Mouse (Mus musculus): Measurements from ENCODE around the gene Mcm2. TPM values are rescaled to one million over a fixed set of nuclear protein-coding genes. Genes with fewer than 3 reads are reported as not detected.

Gene Mcm2
- polyA plus RNA-seq, 1 experiment from 2014 or later = 120 TPM

DNA sequence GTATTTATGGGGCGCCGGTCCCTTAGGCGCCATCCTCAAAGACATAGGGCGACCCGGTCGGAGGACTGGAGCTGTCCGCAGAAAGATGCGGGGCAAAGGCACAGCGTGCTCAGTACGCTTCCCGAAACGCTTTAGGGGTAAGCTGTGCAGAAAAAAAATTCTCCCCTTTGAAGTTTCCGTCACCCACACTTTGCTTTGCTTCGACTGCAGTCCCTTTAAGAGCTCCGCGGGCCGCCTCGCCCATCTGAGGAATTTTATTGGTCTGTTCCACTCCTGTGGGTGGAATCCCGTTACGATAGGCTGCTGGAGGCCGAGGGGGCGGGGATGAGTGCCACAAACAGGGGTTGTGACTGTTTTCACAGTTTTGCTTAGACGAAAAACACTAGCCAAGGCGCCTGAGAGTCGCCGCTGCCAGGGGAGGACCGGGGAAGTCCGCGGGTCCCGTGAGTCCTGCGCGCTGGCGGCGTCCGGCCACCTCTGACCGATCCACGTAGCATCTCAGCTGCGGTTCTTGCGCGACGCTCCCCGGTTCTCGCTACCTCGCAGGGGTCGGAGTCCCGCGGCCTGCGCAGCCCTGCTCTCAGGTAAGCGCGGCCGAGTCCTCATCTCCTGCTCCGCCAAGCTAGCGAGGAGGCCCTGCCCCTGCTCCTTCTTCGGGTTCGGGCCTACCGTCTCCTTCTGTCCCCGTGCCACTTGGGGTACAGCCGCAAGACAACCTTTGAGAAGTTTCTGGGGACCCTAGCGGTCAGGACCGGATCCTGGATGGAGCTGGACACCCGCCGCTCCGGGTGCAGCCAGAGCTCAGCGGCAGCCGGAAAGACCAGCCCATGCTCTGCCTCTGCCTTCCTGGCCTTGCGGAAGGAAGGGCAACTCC is 3.6 kb upstream of the Mcm2 start, which contains the start of gene Tpra1:
Gene Tpra1 (plus strand): TSS at position 305 of the 874 bp plus-strand sequence.
- H3K4me1 ChIP-seq = peaks cover 39% of the 10 kb centered on the region
- peak within 1 kb of the TSS; percentile 42; the same call in 1 of the 2 replicates for H3K27ac ChIP-seq
- WGBS = under 1% methylated on average over 66 of the region's 66 CpGs

DNA sequence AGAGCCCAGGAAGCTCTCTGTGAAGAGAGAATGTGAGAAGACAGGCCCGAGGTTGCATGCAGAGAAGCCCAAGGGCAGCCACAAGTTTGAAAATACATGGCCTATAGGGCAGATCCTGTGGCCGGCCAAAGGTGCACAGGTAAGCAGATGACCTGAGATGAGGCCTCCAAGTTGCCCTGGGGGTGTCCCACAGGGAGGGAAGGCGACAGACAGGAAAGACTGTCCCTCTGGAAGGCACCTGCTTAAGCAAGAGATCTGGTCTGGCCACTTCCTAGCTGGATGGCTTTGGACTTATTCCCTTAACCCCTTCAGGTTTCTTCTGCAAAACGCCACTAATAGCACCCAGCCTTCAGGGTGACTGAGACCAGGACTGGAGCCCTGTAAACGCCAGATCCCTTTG is 2.9 kb upstream of the Mcm2 start:
- WGBS = 10% methylated on average over 5 of the region's 5 CpGs

More for the DNA sequence above, 3.6 kb upstream of the Mcm2 start, which contains the start of gene Tpra1:
- no peaks in the 10 kb centered on the region for H3K27me3 ChIP-seq (replicated peaks)
- peak; percentile 84 for ATAC-seq (ENCODE audit: low FRiP score, low read depth)
- H3K9me3 ChIP-seq = no peaks in the 10 kb centered on the region
- peak within 1 kb of the TSS; percentile 85 for H3K9ac ChIP-seq
- 0 out of 2 replicates have a peak, but pooled peaks cover 1% of the 10 kb centered on the region for H3K36me3 ChIP-seq
- peak within 1 kb of the TSS; percentile 70 for H3K4me3 ChIP-seq
- peak within 1 kb of the TSS; percentile 93 for H3K4me2 ChIP-seq (replicated peaks)

DNA sequence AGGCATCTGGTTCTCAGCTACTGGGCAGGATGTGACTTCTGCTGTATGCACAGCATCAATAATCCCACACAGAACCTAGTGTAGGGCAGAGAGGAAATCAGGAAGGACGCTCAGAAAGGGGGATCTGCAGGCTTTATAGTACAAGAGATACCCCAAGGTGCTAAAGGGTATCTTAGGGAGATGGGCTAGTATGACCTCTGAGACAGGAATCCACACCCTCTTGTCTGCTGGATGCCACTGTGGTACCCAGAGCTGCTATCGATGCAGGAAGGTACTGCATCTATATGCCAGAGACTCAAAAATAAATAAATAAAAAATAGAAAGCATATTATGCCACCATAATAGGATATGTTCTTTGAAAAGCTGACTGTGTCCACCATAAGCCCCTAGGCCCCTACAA is 1.0 kb upstream of the Mcm2 start:
- Histone ChIP-seq H3K27ac (no peak overlapping the region), H3K36me3 (peaks cover 25% of the 10 kb centered on the region), H3K9me3 (no peaks in the 10 kb centered on the region), H3K9ac (no peak overlapping the region), H3K4me3 (no peak overlapping the region), H3K27me3 (replicated peaks) (no peaks in the 10 kb centered on the region), H3K4me1 (peaks cover 47% of the 10 kb centered on the region), H3K4me2 (replicated peaks) (no peak overlapping the region)
- no peak for ATAC-seq (ENCODE audit: low FRiP score, low read depth)
- 89% methylated on average over 2 of the region's 2 CpGs for WGBS

More for the DNA sequence above, 2.9 kb upstream of the Mcm2 start:
- Histone ChIP-seq H3K27ac (no peak overlapping the region), H3K9ac (no peak overlapping the region; the same call in none of the 2 replicates), H3K4me2 (replicated peaks) (peak overlapping the region; percentile 93), H3K4me3 (peak overlapping the region; percentile 70), H3K4me1 (peaks cover 41% of the 10 kb centered on the region), H3K27me3 (replicated peaks) (no peaks in the 10 kb centered on the region), H3K9me3 (no peaks in the 10 kb centered on the region), H3K36me3 (peaks cover 8% of the 10 kb centered on the region)
- no peak; the same call in 1 of the 2 replicates for ATAC-seq (ENCODE audit: low FRiP score, low read depth)

DNA sequence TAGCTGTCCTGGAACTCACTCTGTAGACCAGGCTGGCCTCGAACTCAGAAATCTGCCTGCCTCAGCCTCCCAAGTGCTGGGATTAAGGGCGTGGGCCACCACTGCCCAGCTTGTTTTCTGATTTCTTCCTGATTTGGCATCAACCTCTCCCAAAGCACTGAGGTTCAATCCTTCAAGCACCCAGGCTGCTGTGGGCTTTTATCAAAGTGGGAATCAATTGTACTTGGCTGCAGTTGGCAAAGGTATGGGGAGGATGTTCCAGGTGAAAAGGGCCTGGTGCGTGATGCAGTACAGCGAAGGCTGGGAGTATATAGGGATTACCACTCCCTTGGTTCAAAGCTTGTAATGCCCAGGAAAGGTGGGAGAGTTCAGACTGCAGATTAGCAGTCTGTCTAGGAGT is 506 bp upstream of the Mcm2 start:
- peak overlapping the region; percentile 79 for H3K4me2 ChIP-seq (replicated peaks)
- 59% methylated on average over 4 of the region's 4 CpGs for WGBS
- H3K9ac ChIP-seq = no peak overlapping the region
- peaks cover 45% of the 10 kb centered on the region for H3K4me1 ChIP-seq
- H3K9me3 ChIP-seq = no peaks in the 10 kb centered on the region
- H3K4me3 ChIP-seq = no peak overlapping the region
- no peak overlapping the region for H3K27ac ChIP-seq
- no peak for ATAC-seq (ENCODE audit: low FRiP score, low read depth)
- H3K27me3 ChIP-seq (replicated peaks) = no peaks in the 10 kb centered on the region
- H3K36me3 ChIP-seq = peaks cover 31% of the 10 kb centered on the region

DNA sequence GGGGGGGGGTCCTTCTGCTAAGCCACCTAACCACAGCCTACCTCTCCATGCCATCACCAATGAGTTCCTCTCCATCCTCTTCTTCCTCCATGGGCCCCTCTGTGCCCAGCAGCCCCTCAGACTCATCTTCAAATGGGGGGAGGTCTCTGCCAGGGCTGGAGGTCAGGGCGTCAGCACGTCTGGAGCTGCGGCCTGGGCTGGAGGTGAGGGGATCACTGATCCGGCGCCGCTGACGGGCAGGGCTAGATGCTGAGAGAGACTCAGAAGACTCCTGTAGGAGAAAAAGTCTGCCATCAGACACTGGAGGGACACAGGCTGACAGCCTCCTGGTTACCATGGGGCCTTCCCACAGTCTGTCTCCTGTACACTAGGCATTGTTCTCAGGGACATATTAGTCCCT is 1.3 kb downstream of the Mcm2 start:
- H3K27me3 ChIP-seq (replicated peaks) = no peaks in the 10 kb centered on the region
- no peaks in the 10 kb centered on the region for H3K9me3 ChIP-seq
- H3K4me3 ChIP-seq = peak overlapping the region; percentile 20
- H3K9ac ChIP-seq = peak overlapping the region; percentile 44; the same call in 1 of the 2 replicates
- H3K27ac ChIP-seq = no peak overlapping the region
- H3K36me3 ChIP-seq = peaks cover 46% of the 10 kb centered on the region
- ATAC-seq (ENCODE audit: low FRiP score, low read depth) = no peak
- WGBS = 76% methylated on average over 7 of the region's 7 CpGs
- H3K4me2 ChIP-seq (replicated peaks) = peak overlapping the region; percentile 50
- peaks cover 31% of the 10 kb centered on the region for H3K4me1 ChIP-seq

DNA sequence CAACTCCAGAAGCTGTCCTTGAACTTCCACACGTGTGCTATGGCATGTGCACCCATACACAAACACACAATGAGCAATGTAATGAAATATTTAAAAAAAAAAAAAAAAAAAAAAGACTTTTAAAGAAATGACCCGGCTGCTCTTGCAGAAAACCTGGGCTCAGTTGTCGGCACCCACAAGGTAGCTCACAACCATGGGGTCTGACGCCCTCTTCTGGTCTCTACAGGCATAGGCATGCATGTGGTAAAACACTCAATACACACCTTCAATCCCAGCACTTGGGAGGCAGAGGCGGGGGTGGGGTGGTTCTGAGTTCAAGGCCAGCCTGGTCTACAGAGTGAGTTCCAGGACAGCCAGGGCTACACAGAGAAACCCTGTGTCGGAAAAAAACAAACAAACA is 2.6 kb downstream of the Mcm2 start:
- Histone ChIP-seq H3K27me3 (replicated peaks) (no peaks in the 10 kb centered on the region), H3K9ac (no peak overlapping the region), H3K9me3 (no peaks in the 10 kb centered on the region), H3K4me2 (replicated peaks) (no peak overlapping the region), H3K27ac (no peak overlapping the region), H3K36me3 (peaks cover 59% of the 10 kb centered on the region), H3K4me1 (peaks cover 22% of the 10 kb centered on the region), H3K4me3 (no peak overlapping the region)
- WGBS = 86% methylated on average over 6 of the region's 6 CpGs
- ATAC-seq (ENCODE audit: low FRiP score, low read depth) = no peak

DNA sequence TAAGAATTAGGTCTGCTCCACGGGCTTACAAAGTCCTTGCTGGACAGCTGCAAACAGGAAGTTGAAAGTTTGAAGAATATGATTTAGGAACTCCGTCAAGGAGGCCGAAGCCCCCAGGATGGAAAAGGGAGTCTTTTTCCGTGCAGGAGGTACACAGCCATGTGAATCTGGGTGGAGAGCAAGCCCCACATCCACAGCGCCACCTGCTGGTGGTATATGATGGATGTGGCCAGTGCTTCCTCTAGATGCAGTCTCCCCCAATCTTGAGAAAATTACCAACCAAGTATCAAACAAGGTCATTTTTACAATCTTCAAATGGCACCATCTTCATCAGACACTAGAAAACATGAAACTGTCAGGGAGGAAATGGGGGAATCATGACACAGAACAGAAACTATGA is 5.0 kb downstream of the Mcm2 start:
- 72% methylated on average over 5 of the region's 5 CpGs for WGBS
- peaks cover 22% of the 10 kb centered on the region for H3K4me1 ChIP-seq

DNA sequence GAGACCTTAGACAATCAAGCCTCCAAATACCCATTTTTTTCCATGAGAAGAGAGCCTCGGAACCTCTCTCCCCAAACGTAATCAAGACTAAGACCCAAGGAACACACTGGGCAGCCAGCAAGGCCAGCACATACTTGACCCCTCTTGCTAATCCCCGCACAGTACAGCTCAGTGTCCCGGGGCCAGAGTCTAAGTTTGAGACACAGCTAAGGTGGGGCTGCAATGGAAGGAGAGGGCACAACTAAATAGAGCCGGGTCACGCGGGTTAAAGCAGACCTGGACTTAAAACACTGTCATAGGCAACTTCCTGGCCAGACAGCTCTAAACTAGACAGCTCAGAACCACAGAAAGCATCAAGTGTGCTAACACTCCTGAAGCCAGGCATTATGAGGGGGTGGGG is 7.7 kb downstream of the Mcm2 start:
- Histone ChIP-seq H3K9ac (no peak overlapping the region), H3K27me3 (replicated peaks) (no peaks in the 10 kb centered on the region), H3K4me2 (replicated peaks) (no peak overlapping the region), H3K9me3 (no peaks in the 10 kb centered on the region), H3K4me3 (no peak overlapping the region), H3K36me3 (peaks cover 94% of the 10 kb centered on the region), H3K4me1 (peaks cover 8% of the 10 kb centered on the region), H3K27ac (no peak overlapping the region)
- 95% methylated on average over 7 of the region's 7 CpGs for WGBS
- ATAC-seq (ENCODE audit: low FRiP score, low read depth) = no peak

More for the DNA sequence above, 5.0 kb downstream of the Mcm2 start:
- no peak overlapping the region for H3K9ac ChIP-seq
- H3K4me3 ChIP-seq = no peak overlapping the region
- H3K27me3 ChIP-seq (replicated peaks) = no peaks in the 10 kb centered on the region
- no peak for ATAC-seq (ENCODE audit: low FRiP score, low read depth)
- peaks cover 83% of the 10 kb centered on the region for H3K36me3 ChIP-seq
- no peak overlapping the region for H3K4me2 ChIP-seq (replicated peaks)
- H3K9me3 ChIP-seq = no peaks in the 10 kb centered on the region
- H3K27ac ChIP-seq = no peak overlapping the region

DNA sequence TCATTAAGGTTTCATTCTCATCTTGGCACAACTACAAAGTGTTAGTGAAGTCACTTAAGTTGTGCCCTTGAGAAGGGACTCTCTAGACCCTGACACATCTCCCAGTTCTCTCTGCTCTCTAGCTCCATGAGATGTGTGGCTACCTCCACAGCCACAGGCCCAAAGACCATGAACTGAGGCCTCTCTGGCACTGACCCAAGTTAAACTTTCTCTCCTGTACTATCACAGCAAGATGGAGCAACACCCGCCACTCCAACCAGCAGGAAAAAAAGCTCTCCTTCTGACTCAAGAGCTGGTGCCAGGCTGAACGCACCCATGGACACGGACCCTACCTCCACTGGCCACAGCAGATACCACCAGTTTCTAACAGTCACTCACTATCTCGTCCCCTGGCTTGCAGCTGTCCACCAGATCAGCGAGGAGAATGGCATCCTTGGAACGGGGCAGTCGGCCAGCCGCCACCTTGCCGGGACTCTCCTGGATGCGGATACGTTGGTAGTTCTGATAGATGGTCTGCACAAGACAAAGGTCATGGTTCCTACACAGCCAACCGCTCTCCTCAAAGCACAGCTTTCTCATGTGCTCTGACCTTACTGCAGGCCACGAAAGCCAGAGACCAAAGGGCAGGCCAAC is 9.1 kb downstream of the Mcm2 start:
- Histone ChIP-seq H3K9ac (no peak overlapping the region), H3K4me1 (peaks cover 3% of the 10 kb centered on the region; the same call in 1 of the 2 replicates), H3K4me2 (replicated peaks) (no peak overlapping the region), H3K4me3 (no peak overlapping the region), H3K36me3 (peaks cover 95% of the 10 kb centered on the region), H3K27ac (no peak overlapping the region), H3K27me3 (replicated peaks) (no peaks in the 10 kb centered on the region), H3K9me3 (no peaks in the 10 kb centered on the region)
- no peak for ATAC-seq (ENCODE audit: low FRiP score, low read depth)
- 96% methylated on average over 13 of the region's 13 CpGs for WGBS

DNA sequence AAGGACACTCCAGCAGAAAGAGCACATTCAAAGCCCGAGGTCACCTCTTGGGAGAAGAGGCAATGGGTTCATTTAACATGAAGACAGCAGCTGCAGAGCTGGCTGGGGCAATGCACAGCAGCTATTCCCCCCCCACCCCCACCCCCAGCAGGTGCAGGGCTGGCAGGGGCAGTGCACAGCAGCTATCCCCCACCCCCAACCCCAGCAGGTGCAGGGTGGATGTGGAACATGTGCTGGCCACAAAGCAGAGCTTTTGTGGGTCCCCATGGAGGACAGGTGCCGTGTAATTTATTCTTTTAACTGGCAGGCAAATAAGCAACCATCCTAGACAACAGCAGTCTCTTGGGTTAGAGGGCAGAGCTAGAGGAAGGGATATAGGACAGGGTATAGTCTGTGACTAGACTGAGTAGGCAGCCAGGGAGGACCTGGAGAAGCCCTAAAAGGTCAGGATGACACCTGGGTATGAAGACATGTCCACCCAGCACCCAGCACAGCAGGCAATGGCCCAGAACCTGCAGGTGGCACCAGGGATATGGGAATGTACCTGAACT is 12.1 kb downstream of the Mcm2 start:
- H3K4me2 ChIP-seq (replicated peaks) = no peak overlapping the region
- H3K9ac ChIP-seq = no peak overlapping the region
- 42% methylated on average over 2 of the region's 2 CpGs for WGBS
- peaks cover 88% of the 10 kb centered on the region for H3K36me3 ChIP-seq
- no peaks in the 10 kb centered on the region for H3K27me3 ChIP-seq (replicated peaks)
- H3K4me3 ChIP-seq = no peak overlapping the region
- H3K4me1 ChIP-seq = peaks cover 3% of the 10 kb centered on the region; the same call in 1 of the 2 replicates
- no peaks in the 10 kb centered on the region for H3K9me3 ChIP-seq
- ATAC-seq (ENCODE audit: low FRiP score, low read depth) = peak; percentile 89
- no peak overlapping the region for H3K27ac ChIP-seq

DNA sequence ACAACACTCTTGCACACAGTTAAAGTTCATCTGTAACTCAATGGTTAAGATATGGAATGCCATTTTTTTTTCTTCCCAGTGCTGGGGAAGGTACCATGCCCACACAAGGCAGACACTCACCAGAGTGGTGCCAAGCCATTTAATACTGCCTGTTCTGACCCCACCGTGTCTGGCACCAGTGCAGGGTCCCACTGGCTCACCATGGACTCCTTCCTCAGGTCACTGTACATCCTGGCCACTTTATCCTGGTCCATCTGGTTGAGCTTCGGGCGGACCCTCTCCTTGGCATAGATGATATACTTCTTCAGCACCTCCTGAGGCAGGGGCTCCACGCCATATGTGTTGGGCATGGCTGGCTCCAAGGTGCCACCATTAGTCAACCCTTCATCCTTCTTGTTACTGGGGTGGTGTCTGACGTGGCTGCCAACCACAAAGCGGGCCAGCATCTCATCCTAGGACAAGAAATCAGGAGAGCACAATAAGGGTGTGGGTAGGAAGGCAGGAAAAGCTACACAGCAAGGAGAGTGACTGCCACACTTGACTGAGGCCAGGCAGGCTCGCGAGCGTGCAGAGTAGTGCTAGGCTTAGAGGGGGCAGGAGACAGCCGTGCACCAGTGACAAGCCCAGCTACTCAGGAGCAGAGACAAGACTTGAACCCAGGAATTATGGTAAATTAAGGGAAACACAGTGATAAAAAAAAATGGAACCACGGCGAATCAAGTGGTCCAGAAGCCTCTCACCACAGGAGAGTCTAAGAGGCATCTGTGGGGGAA is 12.8 kb downstream of the Mcm2 start:
- peaks cover 3% of the 10 kb centered on the region; the same call in 1 of the 2 replicates for H3K4me1 ChIP-seq
- no peak overlapping the region for H3K9ac ChIP-seq
- 81% methylated on average over 12 of the region's 12 CpGs for WGBS
- H3K4me3 ChIP-seq = no peak overlapping the region
- H3K36me3 ChIP-seq = peaks cover 81% of the 10 kb centered on the region
- 0 out of 2 replicates have a peak, but pooled peaks have one; percentile 5 for ATAC-seq (ENCODE audit: low FRiP score, low read depth)
- H3K4me2 ChIP-seq (replicated peaks) = no peak overlapping the region
- no peak overlapping the region for H3K27ac ChIP-seq
- H3K9me3 ChIP-seq = no peaks in the 10 kb centered on the region
- no peaks in the 10 kb centered on the region for H3K27me3 ChIP-seq (replicated peaks)

Data from neural tube, embryonic 12.5 days (tissue).